Mouse (Mus musculus) cerebellum, postnatal 10 days (tissue): Measurements from ENCODE around the gene Thsd4.

Experiments used
- DNase-seq, 2 experiments: peaks; one replicate each; pipeline ENCODE4 v3.0.0; 2021; ENCODE audit warnings: mixed read lengths in 2 of 2

The Thsd4 gene

GRCm38 (mm10) chr9:60139446-60139845 is 382.4 kb downstream of the Thsd4 start:
- no peak for DNase-seq

DNA sequence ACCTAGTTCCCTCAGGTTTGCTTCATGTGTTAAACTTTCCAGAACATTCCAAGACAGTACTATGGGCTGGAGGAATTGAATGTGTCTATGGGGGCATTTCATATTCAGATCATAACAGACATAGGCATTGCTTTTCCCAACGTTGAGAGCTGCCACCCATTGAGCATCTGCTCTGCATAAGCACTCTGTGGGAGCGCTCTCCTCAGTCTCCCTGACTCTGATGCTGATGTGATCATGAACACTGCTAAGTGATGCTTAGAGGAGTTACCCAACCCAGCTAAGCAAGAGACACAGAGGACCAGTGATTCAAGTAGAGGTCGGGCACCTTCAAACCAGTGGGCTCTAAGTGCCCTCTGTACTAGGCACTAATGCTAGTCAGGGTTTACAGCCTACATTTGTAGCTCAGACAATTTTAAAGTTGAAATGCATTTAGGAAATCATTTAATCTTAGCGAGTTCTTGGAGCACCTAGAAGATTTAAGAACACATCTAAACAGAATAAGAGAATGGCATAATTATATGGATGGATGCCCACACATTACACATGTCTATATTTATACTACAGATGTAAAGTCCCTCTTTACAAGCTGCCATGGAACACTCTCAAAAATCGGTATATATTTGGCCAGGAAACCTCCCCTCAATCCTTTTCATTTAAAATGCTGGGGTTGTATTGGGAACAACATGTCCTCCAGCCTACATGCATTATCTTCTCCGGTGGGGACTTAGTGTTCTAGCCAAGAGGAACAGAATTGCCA is 392.4 kb downstream of the Thsd4 start:
- no peak for DNase-seq

- DNase-seq, result no peak
Observed at GRCm38 (mm10) chr9:60126961-60127360, 394.9 kb downstream of the Thsd4 start.

DNA sequence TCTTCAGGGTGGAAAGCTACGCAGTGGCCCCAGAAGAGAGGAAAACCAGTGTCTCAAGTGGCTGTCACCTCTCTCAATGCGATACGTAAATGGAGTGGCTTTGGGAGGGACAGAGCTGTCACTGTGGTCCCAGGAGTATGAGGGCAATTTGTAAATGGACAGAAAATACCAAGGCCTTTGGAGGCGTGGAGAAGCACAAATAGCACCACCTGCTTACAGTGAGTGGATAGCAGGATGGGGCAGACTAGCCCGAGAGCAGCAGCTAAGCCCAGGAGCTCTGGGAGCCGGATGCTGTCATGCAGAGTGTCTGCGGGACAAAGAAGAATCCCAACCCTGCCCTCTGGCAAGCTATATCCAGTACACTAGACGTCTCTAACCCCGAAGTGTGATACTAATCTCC is 397.7 kb downstream of the Thsd4 start:
- no peak for DNase-seq

- no peak for DNase-seq
Observed at GRCm38 (mm10) chr9:60123066-60123465, 398.8 kb downstream of the Thsd4 start.

DNA sequence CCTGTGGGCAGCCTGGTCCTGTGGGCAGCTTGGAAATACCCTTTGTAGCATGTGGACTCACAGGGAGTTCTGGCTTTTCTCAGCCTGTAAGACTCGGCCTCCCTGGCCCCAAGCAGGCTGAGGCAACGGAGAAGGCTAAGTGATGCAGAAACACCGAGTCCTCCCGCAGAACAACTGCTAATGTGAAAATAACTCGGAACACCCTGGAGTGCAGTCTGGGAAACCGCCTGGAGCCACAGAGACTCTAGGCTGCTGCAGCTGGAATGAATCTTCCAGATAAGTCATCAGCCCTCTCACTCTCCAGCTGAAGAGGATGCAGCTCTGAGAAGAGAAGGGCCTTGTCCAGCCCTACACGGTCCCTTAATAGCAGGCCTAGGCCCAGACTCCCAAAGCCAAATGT is 402.0 kb downstream of the Thsd4 start:
- peak; percentile 10 to 13 for DNase-seq

DNA sequence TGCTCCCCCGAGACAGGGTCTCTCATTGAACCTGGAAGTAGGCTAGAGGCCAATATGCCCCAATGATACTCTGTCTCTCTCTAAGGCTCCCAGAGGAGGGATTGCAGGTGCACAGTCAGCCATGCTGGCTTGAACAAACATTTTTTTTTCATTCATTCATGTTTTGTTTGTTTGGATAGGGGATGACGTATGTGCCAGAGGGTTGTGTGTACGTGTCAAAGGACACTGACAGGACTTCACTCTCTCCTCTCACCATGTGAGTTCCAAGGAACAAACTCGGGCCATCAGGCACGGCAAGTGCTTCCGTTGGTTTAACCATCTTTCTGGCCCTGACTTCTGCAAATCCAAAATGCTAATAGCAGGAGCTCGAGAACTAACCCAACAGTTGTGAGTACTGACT is 404.0 kb downstream of the Thsd4 start:
- DNase-seq, result no peak

DNA sequence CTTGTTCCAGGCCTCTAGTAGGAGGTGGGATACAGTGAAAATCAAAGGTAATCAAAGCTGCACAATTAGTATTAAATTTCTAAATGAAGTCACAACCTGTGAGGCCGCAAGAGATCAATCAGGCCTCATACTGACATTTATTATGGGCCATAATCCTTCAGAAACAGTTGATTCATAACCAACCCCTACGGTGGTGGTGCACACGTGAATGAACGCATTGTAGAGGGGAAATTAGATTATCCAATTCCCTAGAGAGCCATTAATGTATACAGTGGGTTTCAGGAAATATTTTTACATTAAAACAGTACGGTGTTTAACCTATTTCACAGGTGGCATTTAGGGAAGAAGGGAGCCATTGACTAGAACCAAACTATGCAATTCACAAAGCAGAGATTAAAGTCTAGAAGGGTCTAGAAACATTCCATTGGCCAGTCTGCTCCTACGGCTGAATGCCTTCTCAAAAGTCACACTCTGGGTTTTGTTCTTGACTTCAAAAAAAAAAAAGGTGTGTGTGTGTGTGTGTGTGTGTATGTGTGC is 406.1 kb downstream of the Thsd4 start:
- DNase-seq, result no peak

- DNase-seq, result no peak
Observed at GRCm38 (mm10) chr9:60115306-60115705, 406.5 kb downstream of the Thsd4 start.

GRCm38 (mm10) chr9:60110200-60110599 is 411.6 kb downstream of the Thsd4 start:
- DNase-seq, result no peak

DNA sequence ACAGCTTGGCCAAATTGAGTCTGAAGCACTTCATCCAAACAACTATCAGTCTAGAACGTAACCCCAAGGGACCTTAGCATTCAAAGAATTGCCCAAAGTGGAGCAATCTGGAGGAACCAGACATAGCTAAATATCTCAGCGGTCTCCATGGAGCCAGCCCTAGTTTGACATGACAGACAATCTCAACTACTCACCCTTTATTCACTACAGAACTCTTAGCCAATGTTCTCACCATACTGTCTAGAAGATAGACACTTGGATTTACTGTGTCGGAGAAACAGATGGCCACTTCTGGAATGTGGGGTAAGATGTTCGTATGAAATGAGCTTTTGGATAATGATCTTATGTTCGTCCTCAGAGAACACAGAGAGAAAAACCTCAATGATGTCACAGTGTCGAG is 415.2 kb downstream of the Thsd4 start:
- DNase-seq, result no peak

DNA sequence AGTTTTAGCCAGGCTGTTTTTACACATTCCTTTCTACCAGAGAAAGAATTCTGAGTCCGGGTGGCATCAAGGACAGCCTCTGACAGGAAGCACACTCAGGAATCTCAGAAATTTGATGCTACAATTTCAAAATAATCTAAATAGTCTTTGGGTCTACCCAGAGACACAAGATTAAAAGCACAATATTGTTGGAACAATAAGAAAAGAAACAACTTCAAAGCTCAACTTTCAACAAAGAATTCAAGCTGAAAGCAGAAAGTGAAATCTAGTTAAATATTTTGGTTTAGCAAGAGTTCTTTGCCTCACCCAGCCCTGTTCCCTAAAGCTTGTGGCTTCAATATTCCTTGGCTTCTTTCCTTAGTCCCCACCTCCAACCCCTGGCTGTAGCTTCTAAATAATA is 415.7 kb downstream of the Thsd4 start:
- DNase-seq, result no peak

- DNase-seq, result no peak
Observed at GRCm38 (mm10) chr9:60094211-60094610, 427.6 kb downstream of the Thsd4 start.

DNA sequence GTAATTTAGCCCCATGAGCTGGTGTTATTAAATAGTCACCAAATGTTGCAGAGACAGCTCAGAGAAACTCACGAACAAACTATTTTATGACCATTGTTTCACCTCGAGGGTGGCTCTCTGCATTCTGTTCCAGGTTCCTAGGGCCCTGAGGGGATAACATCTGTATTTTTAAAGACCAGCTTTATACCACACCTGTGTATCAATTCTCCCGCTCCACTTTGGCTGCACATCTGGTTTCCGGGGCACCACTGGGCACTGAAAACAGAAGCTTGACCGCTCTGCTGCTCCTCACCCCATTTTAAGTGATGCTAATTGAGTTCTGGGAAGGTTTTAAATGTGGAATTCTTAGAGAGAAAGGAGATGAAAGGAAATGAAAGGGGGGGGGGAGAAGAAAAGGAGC is 429.4 kb downstream of the Thsd4 start:
- no peak for DNase-seq

- no peak for DNase-seq
Observed at GRCm38 (mm10) chr9:60089441-60089840, 432.4 kb downstream of the Thsd4 start.

DNA sequence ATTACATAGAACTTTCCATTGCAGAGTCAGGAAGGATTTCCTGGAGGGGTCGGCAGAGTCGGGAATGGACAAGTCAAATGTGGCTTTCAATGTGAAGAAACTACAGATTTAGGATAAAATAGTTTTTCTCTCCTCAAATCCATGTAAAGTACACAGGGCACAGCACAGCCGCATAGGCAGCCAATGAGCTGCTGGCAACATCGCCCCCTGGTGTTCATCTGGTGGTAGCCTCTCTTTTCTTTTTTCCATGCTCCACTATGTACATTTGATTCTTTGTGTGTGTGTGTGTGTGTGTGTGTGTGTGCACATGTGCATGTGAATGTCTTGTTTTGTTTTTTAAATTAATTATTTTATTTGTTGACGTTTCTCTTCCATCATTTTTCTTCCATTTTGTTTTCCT is 433.7 kb downstream of the Thsd4 start:
- DNase-seq, result peak; percentile 62 to 69

DNA sequence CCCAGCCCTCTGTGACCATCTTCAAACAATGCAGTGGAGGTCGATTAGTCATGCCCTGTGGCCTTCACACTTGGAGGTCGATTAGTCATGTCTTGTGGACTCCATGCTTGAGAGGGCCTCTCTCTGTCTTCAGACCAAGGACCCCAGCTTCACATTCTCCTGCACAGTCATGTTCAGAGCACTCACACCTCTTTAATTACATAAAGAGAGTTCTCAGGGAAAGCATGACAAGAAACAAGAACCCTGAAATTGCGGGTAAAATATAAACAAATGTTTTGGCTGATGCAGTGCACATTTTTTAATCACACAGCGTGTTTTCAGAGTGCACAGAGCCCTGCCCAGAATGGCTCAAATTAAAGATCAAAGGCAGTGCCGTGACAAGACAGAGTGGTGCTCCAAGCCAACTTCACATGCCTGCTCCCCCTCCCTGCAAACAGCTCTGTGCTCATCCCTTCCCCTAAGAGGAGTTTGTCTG is 439.7 kb downstream of the Thsd4 start:
- no peak for DNase-seq

- no peak for DNase-seq
Observed at GRCm38 (mm10) chr9:60077761-60078160, 444.1 kb downstream of the Thsd4 start.

DNA sequence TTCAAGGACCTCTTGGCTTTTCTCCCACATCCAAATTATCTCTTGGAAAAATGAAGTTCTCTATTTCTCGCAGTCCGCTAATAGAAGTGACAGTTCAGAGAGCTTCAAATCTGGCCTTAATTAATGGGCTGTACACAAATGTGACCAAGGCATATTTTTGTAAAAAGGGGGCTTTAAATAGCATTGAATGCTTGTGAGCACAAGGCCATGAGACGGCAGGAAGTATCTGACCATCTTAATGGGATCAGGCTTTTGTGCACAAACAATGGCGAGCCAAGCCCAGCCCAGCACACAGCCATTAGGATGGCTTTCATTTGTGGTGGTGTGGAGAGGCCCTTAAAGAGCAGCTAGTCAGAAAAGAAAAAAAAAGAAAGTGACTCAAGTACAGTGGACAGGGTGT is 445.4 kb downstream of the Thsd4 start:
- no peak for DNase-seq

- DNase-seq, result no peak
Observed at GRCm38 (mm10) chr9:60071620-60072263, 450.1 kb downstream of the Thsd4 start.

DNA sequence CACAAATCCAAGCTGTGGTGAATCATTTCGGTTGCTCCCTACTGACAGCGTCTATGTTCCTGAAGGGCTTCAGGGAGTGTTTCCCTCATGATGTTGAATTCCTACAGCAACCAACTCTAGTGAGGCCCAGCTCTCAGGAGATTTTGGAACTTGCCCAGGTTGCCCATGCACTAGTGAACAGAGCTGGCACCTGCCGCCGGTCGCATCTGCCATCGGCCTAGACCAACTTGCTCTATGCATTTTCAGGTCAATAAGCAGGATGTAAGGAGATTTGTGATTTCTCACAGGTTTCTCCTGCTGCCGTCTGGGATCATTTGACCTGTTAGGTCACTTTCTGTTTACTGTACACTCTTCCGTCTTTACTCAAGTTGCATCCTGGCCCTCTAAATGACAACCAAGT is 454.6 kb downstream of the Thsd4 start:
- DNase-seq, result peak; percentile 60 to 61

- no peak for DNase-seq
Observed at GRCm38 (mm10) chr9:60065184-60065583, 456.7 kb downstream of the Thsd4 start.

GRCm38 (mm10) chr9:60063191-60063720 is 458.6 kb downstream of the Thsd4 start:
- no peak for DNase-seq

GRCm38 (mm10) chr9:60056131-60056530 is 465.7 kb downstream of the Thsd4 start:
- DNase-seq, result no peak
